Mouse (Mus musculus) CH12F3 (cell line): ENCODE results near the gene Tmem167.
"Not testable (repeated sequence)": the region's sequence is repeated elsewhere in the genome, so short reads cannot be mapped to it uniquely, and the experiment has no call there.

ENCODE experiments used
- in situ Hi-C: fragments of 300-500 bp; cut with MboI; formaldehyde crosslinking; loops from 2 replicates; pipeline ENCODE4 v1.14.3; 2020; ENCODE audit warnings: low sequenced_read_pairs

Gene Tmem167

GRCm38 (mm10) chr13:90088962-90089824 lies at the start of gene Tmem167, which contains the start of gene Xrcc4:
Gene Tmem167, plus strand, starts transcription at chr13:90089123.
Gene Xrcc4, minus strand, starts transcription at chr13:90089608.
- in situ Hi-C loops, result no loop called here

GRCm38 (mm10) chr13:90039613-90040012 lies 49.3 kb upstream of the Tmem167 start:
- in situ Hi-C loops, result no loop called here

GRCm38 (mm10) chr13:90051735-90052134 lies 37.2 kb upstream of the Tmem167 start:
- in situ Hi-C loops, result no loop called here

GRCm38 (mm10) chr13:90052408-90052807 lies 36.5 kb upstream of the Tmem167 start:
- in situ Hi-C loops, result no loop called here

GRCm38 (mm10) chr13:90061877-90062276 lies 27.0 kb upstream of the Tmem167 start:
- in situ Hi-C loops, result no loop called here

GRCm38 (mm10) chr13:90089825-90090183 lies 881 bp downstream of the Tmem167 start:
- in situ Hi-C loops, result no loop called here

GRCm38 (mm10) chr13:90101514-90101913 lies 12.6 kb downstream of the Tmem167 start:
- in situ Hi-C loops, result no loop called here

GRCm38 (mm10) chr13:90106139-90106538 lies 17.2 kb downstream of the Tmem167 start:
- in situ Hi-C loops, result no loop called here

GRCm38 (mm10) chr13:90108746-90109145 lies 19.8 kb downstream of the Tmem167 start:
- in situ Hi-C loops, result not testable (repeated sequence)

GRCm38 (mm10) chr13:90111681-90112080 lies 22.8 kb downstream of the Tmem167 start:
- in situ Hi-C loops, result no loop called here

- in situ Hi-C loops, result no loop called here
Observed at GRCm38 (mm10) chr13:90136156-90136910, 47.4 kb downstream of the Tmem167 start.

- in situ Hi-C loops, result no loop called here
Observed at GRCm38 (mm10) chr13:90141681-90142080, 52.8 kb downstream of the Tmem167 start.

- in situ Hi-C loops, result no loop called here
Observed at GRCm38 (mm10) chr13:90143245-90143644, 54.3 kb downstream of the Tmem167 start.

- in situ Hi-C loops, result no loop called here
Observed at GRCm38 (mm10) chr13:90151881-90152280, 63.0 kb downstream of the Tmem167 start.

- in situ Hi-C loops, result no loop called here
Observed at GRCm38 (mm10) chr13:90152536-90153273, 63.8 kb downstream of the Tmem167 start.

GRCm38 (mm10) chr13:90164147-90164546 lies 75.2 kb downstream of the Tmem167 start:
- in situ Hi-C loops, result no loop called here

- in situ Hi-C loops, result no loop called here
Observed at GRCm38 (mm10) chr13:90167044-90167443, 78.1 kb downstream of the Tmem167 start.

- in situ Hi-C loops, result no loop called here
Observed at GRCm38 (mm10) chr13:90170100-90170781, 81.3 kb downstream of the Tmem167 start.

- in situ Hi-C loops, result no loop called here
Observed at GRCm38 (mm10) chr13:90170782-90171179, 81.9 kb downstream of the Tmem167 start.

- in situ Hi-C loops, result no loop called here
Observed at GRCm38 (mm10) chr13:90171390-90171789, 82.5 kb downstream of the Tmem167 start.

GRCm38 (mm10) chr13:90175662-90176061 lies 86.7 kb downstream of the Tmem167 start:
- in situ Hi-C loops, result no loop called here
